Mouse (Mus musculus): ENCODE measurements around the gene Cilp2. TPM values are rescaled to one million over a fixed set of nuclear protein-coding genes. Genes with fewer than 3 reads are reported as not detected.

Cilp2 gene
- total and polyA plus RNA-seq, 3 experiments: 0.03 to 0.04 TPM; not detected in 1

DNA sequence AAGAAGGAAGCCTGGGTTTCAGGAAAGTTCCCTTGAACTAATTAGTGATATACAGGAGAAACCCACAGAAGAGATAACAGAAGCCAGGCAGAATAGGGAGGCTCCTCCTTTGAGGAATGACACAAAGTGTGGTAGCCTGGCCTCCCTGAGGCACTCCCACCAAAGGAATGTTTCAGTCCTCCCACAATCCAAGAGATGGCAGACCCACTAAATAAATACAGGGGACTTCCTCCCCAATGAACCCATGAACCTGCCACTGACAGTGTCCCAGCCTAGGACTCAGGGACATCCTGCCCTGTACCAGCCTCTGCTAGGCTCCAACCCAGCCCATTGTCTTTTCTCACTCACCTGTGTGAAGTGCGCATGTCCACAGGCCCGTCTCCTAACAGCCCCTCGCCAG is 47.9 kb upstream of the Cilp2 start:
- DNase-seq (ENCODE audit: low read depth, low spot score): no peak
- peaks cover 23% of the 10 kb centered on the region for H3K79me2 ChIP-seq (ENCODE audit: control insufficient read depth, insufficient read depth, low read length, poor library complexity)
- H3K27ac ChIP-seq (ENCODE audit: control insufficient read depth, low read depth, low read length): no peak overlapping the region
- peaks cover 0 to 8% of the 10 kb centered on the region in 2 experiments; a peak in 2 of 4 replicates for H3K4me1 ChIP-seq (ENCODE audit: control insufficient read depth in 1 of 2, insufficient read depth in 2 of 2, low read length in 2 of 2)
- no peak overlapping the region for H3K9ac ChIP-seq (ENCODE audit: control insufficient read depth, low read depth, low read length, poor library complexity, severe bottlenecking)
- H3K27me3 ChIP-seq (ENCODE audit: control insufficient read depth in 1 of 2, insufficient read depth in 2 of 2, low read length in 2 of 2): no peaks in the 10 kb centered on the region
- TF ChIP-seq CHD2 (IDR thresholded peaks at IDR 0.05; ENCODE audit: low read length) (no peak), HCFC1 (IDR thresholded peaks at IDR 0.05; ENCODE audit: low read depth, low read length) (no peak), MYC (IDR thresholded peaks at IDR 0.05; ENCODE audit: low read depth, low read length) (no peak), MEF2A (IDR thresholded peaks at IDR 0.05; ENCODE audit: extremely low read depth, insufficient replicate concordance, low read depth, low read length, poor library complexity, severe bottlenecking) (no peak)
- no peaks in the 10 kb centered on the region for H3K9me3 ChIP-seq (replicated peaks; ENCODE audit: insufficient read depth, low read length)
- peaks cover 2 to 4% of the 10 kb centered on the region in 2 experiments; a peak in 3 of 4 replicates for H3K36me3 ChIP-seq (ENCODE audit: control insufficient read depth in 1 of 2, insufficient read depth in 2 of 2, low read length in 2 of 2)
- no peak overlapping the region for H3K4me3 ChIP-seq (ENCODE audit: control insufficient read depth in 1 of 2, insufficient read depth in 1 of 2, low read depth in 2 of 2, low read length in 2 of 2)

DNA sequence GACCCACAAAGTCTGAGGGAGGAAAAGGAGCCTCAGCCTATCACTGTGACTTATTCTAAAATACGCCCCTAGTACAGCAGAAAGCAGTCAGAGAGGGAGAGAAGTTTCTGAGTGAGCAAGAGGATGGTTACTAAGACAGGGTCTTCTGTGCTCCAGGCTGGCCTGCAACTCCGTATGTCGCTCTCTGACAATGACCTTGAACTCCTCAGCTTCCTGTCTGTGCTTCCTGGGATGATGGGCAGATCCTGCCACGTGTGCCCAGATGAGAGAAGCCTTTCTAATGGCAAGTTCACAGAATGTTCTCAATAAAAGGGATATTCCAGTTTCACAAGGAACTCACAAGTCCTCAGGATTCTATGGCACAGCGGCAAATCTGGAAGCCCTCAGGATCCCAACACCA is 47.1 kb upstream of the Cilp2 start:
- no peaks in the 10 kb centered on the region for H3K9me3 ChIP-seq (replicated peaks; ENCODE audit: insufficient read depth, low read length)
- H3K36me3 ChIP-seq (ENCODE audit: control insufficient read depth in 1 of 2, insufficient read depth in 2 of 2, low read length in 2 of 2): peaks cover 0 to 2% of the 10 kb centered on the region in 2 experiments; a peak in 2 of 4 replicates

DNA sequence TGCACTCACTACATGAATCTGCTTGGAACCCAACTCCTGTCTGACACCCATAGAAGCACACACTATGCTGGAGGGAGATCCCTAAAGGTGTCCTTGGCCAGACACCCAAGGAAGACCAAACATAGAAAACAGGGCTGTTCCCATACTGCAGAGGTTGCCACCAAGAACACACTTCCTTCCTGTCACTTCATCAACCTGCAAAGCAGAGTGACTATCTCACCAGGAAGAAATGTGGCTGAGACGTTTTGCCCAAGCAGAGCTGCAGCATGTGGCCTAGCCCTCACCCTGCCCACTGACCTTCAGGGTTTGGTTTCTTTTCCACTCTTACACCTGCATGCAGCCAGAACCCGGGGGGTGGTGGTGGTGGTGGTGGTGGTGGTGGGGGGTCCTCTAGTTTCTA is 46.3 kb upstream of the Cilp2 start:
- no peak overlapping the region for H3K4me3 ChIP-seq (ENCODE audit: control insufficient read depth in 1 of 2, insufficient read depth in 1 of 2, low read depth in 2 of 2, low read length in 2 of 2)
- H3K79me2 ChIP-seq (ENCODE audit: control insufficient read depth, insufficient read depth, low read length, poor library complexity): peaks cover 14% of the 10 kb centered on the region
- DNase-seq (ENCODE audit: low read depth, low spot score): no peak
- H3K27me3 ChIP-seq (ENCODE audit: control insufficient read depth in 1 of 2, insufficient read depth in 2 of 2, low read length in 2 of 2): no peaks in the 10 kb centered on the region
- TF ChIP-seq UBTF (IDR thresholded peaks at IDR 0.05; ENCODE audit: borderline replicate concordance, insufficient read depth, low read depth, low read length): no peak
- H3K4me1 ChIP-seq (ENCODE audit: control insufficient read depth in 1 of 2, insufficient read depth in 2 of 2, low read length in 2 of 2): no peaks in the 10 kb centered on the region; a peak in 3 of 4 replicates
- no peak overlapping the region for H3K9ac ChIP-seq (ENCODE audit: control insufficient read depth, low read depth, low read length, poor library complexity, severe bottlenecking)
- H3K36me3 ChIP-seq (ENCODE audit: control insufficient read depth in 1 of 2, insufficient read depth in 2 of 2, low read length in 2 of 2): peaks cover 0 to 5% of the 10 kb centered on the region in 2 experiments; a peak in 2 of 4 replicates
- no peak overlapping the region for H3K27ac ChIP-seq (ENCODE audit: control insufficient read depth, low read depth, low read length)
- no peaks in the 10 kb centered on the region for H3K9me3 ChIP-seq (replicated peaks; ENCODE audit: insufficient read depth, low read length)

More for the DNA sequence above, 47.1 kb upstream of the Cilp2 start:
- DNase-seq (ENCODE audit: low read depth, low spot score): no peak
- H3K79me2 ChIP-seq (ENCODE audit: control insufficient read depth, insufficient read depth, low read length, poor library complexity): peaks cover 15% of the 10 kb centered on the region
- H3K27ac ChIP-seq (ENCODE audit: control insufficient read depth, low read depth, low read length): no peak overlapping the region
- peaks cover 0 to under 1% of the 10 kb centered on the region in 2 experiments; a peak in 2 of 4 replicates for H3K4me1 ChIP-seq (ENCODE audit: control insufficient read depth in 1 of 2, insufficient read depth in 2 of 2, low read length in 2 of 2)
- no peak for TF ChIP-seq JUND (IDR thresholded peaks at IDR 0.05; ENCODE audit: low read depth, low read length)
- TF ChIP-seq TAL1 (IDR thresholded peaks at IDR 0.05; ENCODE audit: low read length): no peak
- TF ChIP-seq RAD21 (IDR thresholded peaks at IDR 0.05; ENCODE audit: low read depth, low read length): no peak
- no peak for TF ChIP-seq POLR2A (IDR thresholded peaks at IDR 0.05; ENCODE audit: control insufficient read depth in 1 of 2, insufficient read depth in 1 of 2, low read depth in 1 of 2, low read length in 2 of 2, poor library complexity in 1 of 2)
- no peak overlapping the region for H3K4me3 ChIP-seq (ENCODE audit: control insufficient read depth in 1 of 2, insufficient read depth in 1 of 2, low read depth in 2 of 2, low read length in 2 of 2)
- no peaks in the 10 kb centered on the region for H3K27me3 ChIP-seq (ENCODE audit: control insufficient read depth in 1 of 2, insufficient read depth in 2 of 2, low read length in 2 of 2)
- no peak overlapping the region for H3K9ac ChIP-seq (ENCODE audit: control insufficient read depth, low read depth, low read length, poor library complexity, severe bottlenecking)

All from MEL (cell line).